Mouse (Mus musculus): ENCODE data around the gene Taf1d. TPM values are rescaled to one million over a fixed set of nuclear protein-coding genes. Genes with fewer than 3 reads are reported as not detected.
"Not testable (repeated sequence)": the region's sequence is repeated elsewhere in the genome, so short reads cannot be mapped to it uniquely, and the experiment has no call there.

The Taf1d gene
- polyA plus RNA-seq, 1 experiment from 2014 or later = 49.4 TPM

DNA sequence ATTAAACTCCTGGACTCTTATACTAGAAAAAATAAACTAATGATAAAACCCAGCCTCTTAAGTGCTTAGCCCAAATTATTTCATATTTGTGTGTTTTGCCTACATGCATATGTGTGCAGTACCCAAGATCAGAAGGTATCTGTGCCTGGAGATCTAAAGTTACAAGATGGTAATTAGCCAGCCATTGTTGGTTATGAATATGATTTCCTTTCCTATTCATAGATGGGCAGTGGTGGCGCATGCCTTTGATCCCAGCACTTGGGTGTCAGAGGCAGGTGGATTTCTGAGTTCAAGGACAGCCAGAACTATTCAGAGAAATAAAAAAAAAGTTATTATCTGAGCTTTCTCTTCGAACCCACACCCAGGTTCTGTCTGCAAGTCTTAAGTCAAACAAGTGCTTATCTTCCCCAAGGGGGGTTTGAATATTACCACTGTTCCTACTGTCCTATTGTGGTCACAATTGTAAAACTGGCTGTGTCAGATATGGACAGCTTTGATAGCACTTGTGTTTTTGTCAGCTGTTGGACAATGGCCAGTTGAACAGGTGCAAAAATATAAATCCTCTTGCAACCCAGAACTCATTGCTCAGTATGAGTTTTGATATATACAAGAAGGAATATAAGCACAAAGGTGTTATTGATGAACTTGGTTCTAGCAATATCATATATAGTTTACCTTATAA is 6.2 kb downstream of the Taf1d start:
- no peak overlapping the region for H3K27ac ChIP-seq
- no peaks in the 10 kb centered on the region for H3K27me3 ChIP-seq
- 97% methylated on average over 2 of the region's 2 CpGs for WGBS
- ATAC-seq (ENCODE audit: low FRiP score) = no peak
- H3K9ac ChIP-seq = no peak overlapping the region
- no peaks in the 10 kb centered on the region for H3K9me3 ChIP-seq
- peaks cover 76% of the 10 kb centered on the region for H3K36me3 ChIP-seq
- no peak overlapping the region for H3K4me2 ChIP-seq
- H3K4me1 ChIP-seq (replicated peaks) = peaks cover 24% of the 10 kb centered on the region
- no peak overlapping the region for H3K4me3 ChIP-seq

DNA sequence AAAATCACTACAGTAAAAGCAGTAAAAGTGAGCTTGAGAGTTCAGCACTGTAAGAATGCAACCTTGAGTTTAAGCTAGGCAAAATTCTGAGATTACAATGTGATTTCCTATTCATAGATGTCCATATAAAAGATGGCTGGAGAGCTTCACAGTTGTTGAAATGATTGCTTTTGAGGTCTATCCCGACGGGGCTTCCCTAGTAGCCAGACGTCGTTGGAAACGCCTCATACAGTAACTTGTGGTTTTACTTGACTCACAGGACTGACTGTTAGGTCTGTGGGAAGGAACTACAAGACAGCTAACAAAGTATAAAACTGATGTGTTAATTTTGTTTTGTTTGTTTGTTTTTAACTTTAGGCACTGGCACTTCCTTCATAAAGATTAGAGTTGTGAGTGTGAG is 7.6 kb downstream of the Taf1d start:
- no peak for ATAC-seq (ENCODE audit: low FRiP score)

DNA sequence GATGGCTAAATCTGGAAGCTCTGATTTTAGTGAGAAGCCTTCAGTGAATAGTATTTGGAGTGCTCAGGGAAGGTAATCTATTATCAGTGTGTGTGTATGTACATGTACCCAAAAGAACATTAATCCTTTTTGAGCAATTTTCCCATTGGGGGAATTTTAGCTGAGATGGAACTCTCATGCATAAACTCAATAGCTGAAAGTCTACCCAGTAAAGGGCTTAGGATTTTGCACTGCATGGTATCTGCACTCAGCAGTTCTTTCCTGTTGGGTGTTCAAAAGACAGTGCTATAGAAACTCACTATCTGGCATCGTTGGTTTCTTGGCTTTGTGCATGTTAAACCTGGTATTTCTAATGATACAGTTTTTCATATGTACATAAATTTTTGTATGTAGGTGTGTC is 8.6 kb downstream of the Taf1d start:
- peaks cover 4% of the 10 kb centered on the region for H3K4me1 ChIP-seq (replicated peaks)
- no peaks in the 10 kb centered on the region for H3K9me3 ChIP-seq
- no peak for ATAC-seq (ENCODE audit: low FRiP score)
- peaks cover 69% of the 10 kb centered on the region for H3K36me3 ChIP-seq
- H3K27me3 ChIP-seq = no peaks in the 10 kb centered on the region
- no peak overlapping the region for H3K4me2 ChIP-seq
- H3K4me3 ChIP-seq = no peak overlapping the region
- no peak overlapping the region for H3K27ac ChIP-seq
- H3K9ac ChIP-seq = no peak overlapping the region
- WGBS = 100% methylated on average over 1 of the region's 1 CpGs

More for the DNA sequence above, 7.6 kb downstream of the Taf1d start:
- 95% methylated on average over 5 of the region's 5 CpGs for WGBS
- Histone ChIP-seq H3K4me3 (no peak overlapping the region), H3K9ac (no peak overlapping the region), H3K4me2 (no peak overlapping the region), H3K36me3 (peaks cover 78% of the 10 kb centered on the region), H3K27me3 (no peaks in the 10 kb centered on the region), H3K27ac (no peak overlapping the region), H3K9me3 (no peaks in the 10 kb centered on the region), H3K4me1 (replicated peaks) (peaks cover 12% of the 10 kb centered on the region)

DNA sequence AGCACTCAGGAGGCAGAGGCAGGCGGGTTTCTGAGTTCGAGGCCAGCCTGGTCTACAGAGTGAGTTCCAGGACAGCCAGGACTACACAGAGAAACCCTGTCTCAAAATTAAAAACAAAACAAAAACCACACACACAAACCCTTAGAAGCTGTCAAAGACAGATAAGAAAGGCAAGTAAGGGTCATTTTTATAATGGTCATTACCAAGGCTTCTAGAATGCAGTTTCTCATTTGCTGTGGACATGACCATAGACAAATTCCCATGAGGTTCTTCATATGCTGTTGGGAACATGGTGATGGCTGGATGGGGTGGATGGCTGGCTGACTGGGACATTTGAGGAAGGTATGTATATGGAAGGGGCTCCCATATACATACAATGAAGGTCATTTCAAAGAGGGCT is 10.3 kb downstream of the Taf1d start:
- not testable (repeated sequence) for H3K27me3 ChIP-seq; H3K4me3 ChIP-seq; H3K4me2 ChIP-seq; H3K4me1 ChIP-seq (replicated peaks); ATAC-seq (ENCODE audit: low FRiP score); H3K9ac ChIP-seq; H3K27ac ChIP-seq; H3K9me3 ChIP-seq
- peaks cover 62% of the 10 kb centered on the region for H3K36me3 ChIP-seq
- WGBS = 100% methylated on average over 2 of the region's 2 CpGs

DNA sequence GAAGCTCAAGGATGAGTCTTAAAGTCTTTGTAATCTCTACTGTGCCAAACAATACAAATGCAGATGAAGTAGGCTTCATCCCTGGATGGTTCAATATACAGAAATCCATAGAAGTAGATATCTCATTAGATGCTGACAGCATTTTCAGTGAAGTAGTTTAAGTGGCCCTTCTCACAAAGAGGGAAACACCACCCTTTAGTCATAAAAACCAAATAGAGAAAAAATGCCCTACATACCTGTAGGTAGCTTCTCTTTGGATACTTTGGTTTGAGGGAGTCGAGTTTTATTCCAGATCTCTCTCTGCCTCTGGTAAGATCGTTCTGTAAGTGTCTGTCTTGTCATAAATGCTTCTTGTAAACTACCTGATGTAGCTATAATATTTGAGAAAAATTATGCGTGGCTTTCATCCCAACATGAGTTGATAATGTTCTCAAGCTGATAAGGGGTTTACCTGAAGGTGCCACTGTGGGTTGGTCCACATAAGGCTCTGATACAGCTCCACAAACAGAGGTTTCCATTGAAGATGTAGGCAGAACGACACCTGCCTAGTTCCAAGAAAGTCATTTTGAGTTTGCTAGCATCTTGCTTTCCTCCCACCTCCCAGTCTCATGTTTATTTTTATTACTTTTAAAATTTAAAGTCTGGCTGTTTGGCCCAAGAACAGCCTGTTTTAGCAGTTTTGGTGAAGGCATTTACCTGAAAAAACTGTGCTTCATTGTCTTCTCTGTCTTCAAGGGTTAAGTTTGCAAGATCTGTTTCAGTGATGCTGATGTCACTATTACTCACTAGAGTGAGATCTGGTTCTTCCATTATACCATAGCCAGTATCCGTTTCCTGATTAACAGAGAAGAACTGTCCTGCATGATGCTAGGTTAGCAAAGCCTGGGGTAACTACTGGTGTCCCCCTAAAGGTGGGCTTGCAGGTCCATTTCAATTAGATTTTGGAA is 11.5 kb downstream of the Taf1d start:
- no peak for ATAC-seq (ENCODE audit: low FRiP score)

DNA sequence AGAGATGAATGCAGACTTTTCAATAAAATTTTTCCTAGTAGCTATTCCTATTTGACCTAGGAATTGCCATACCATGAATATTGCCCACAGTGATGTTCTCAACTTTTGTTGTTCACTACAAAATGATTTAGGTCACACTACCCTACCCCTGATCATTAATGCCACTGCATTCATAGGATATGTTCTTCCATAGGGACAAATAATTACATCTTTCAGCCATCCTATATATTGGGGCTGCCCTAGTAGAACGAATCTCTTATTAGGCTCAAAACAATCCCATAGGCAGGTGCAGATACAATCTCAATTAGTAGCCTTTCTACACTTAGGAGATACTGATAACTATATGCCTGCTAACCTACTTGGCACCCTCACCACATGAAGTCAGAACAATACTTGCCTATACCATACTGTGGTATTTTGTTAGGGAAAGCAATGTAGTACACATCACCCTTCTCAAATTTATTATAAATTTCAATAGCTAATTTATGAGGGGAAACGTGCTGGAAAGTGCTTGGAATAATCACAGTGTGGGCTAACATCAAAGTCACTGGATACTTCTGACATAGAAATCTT is 12.2 kb downstream of the Taf1d start:
- Histone ChIP-seq H3K27ac (no peak overlapping the region), H3K4me3 (no peak overlapping the region), H3K9ac (no peak overlapping the region), H3K9me3 (no peaks in the 10 kb centered on the region), H3K36me3 (peaks cover 67% of the 10 kb centered on the region), H3K4me2 (no peak overlapping the region), H3K4me1 (replicated peaks) (no peaks in the 10 kb centered on the region), H3K27me3 (no peaks in the 10 kb centered on the region)
- ATAC-seq (ENCODE audit: low FRiP score) = no peak
- 80% methylated on average over 2 of the region's 2 CpGs for WGBS

More for the DNA sequence above, 11.5 kb downstream of the Taf1d start:
- H3K27me3 ChIP-seq = no peaks in the 10 kb centered on the region
- H3K4me1 ChIP-seq (replicated peaks) = no peaks in the 10 kb centered on the region
- 72% methylated on average over 5 of the region's 5 CpGs for WGBS
- H3K9ac ChIP-seq = no peak overlapping the region
- H3K9me3 ChIP-seq = no peaks in the 10 kb centered on the region
- H3K27ac ChIP-seq = no peak overlapping the region
- peaks cover 65% of the 10 kb centered on the region for H3K36me3 ChIP-seq
- H3K4me2 ChIP-seq = no peak overlapping the region
- no peak overlapping the region for H3K4me3 ChIP-seq

DNA sequence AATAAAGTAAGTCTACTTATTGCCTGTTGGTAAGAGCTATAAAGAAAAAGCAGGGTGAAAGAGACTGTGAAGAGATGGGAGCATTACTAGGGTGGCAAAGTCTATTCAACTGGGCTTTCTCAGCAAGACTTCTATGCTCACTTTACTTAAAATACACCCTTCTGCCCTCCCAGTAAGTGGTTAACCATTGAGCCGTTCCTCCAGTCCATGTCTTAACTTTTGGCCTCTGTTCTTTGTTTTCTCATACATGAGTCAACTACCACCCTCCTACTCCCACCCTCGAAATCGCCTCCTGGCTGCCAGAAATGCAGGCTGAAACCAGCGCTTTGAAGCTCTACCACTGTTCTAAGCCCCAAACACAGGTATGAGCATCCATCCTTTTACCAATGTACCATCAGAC is 31.8 kb downstream of the Taf1d start:
- ATAC-seq (ENCODE audit: low FRiP score) = no peak
- WGBS = 93% methylated on average over 4 of the region's 4 CpGs

DNA sequence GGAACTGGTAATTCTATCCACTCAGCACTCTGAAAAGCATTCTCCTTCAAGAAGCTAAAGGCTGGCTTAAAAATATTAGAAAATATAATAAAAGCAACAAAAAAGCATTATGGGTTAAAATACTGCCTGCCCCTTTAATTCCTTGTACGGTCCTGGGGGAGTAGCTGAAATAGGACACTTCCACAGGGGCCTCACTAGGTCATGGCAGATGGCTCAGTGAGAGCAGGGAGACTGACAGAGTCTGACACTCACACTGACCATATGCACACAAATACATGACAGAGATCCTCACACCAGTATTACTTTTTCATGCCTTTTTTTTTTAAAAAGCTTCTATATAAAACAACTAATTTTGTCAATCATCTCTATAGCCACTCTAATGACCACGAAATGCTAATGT is 43.9 kb downstream of the Taf1d start:
- WGBS = 85% methylated on average over 2 of the region's 2 CpGs
- peaks cover 55% of the 10 kb centered on the region for H3K36me3 ChIP-seq
- no peak overlapping the region for H3K4me3 ChIP-seq
- ATAC-seq (ENCODE audit: low FRiP score) = no peak
- H3K27ac ChIP-seq = no peak overlapping the region
- no peak overlapping the region for H3K4me2 ChIP-seq
- no peak overlapping the region for H3K9ac ChIP-seq
- H3K4me1 ChIP-seq (replicated peaks) = no peaks in the 10 kb centered on the region
- H3K9me3 ChIP-seq = no peaks in the 10 kb centered on the region
- no peaks in the 10 kb centered on the region for H3K27me3 ChIP-seq

More for the DNA sequence above, 31.8 kb downstream of the Taf1d start:
- Histone ChIP-seq H3K27ac (no peak overlapping the region), H3K4me3 (no peak overlapping the region), H3K9me3 (no peaks in the 10 kb centered on the region), H3K9ac (no peak overlapping the region), H3K36me3 (peaks cover 78% of the 10 kb centered on the region), H3K4me1 (replicated peaks) (no peaks in the 10 kb centered on the region), H3K4me2 (no peak overlapping the region), H3K27me3 (no peaks in the 10 kb centered on the region)

DNA sequence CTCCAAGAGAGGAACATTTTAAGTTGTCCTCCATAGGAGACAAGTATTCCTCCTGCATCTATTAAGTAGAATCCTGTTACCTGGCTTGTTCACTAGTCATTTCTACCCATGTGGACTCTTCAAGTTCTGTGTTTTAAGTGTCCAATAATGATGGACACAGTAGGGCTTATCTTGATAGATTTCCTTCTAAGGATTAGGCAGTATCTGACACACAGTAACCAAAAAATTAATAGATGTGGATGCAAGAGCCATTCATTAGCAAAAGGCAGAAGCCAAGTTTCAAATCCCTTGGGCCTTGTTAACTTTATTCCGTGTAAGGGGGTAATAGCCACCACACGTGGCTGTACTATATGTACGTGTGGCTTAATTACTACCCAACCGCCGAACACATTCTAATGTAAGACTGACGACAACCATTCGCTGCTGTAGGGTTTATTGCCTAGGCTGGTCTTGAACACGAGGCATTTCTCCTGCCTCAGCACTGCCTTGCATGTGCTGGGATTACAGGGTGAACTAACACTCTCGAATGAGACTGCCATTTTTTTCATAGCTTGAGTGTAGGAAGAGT is 51.0 kb downstream of the Taf1d start:
- Histone ChIP-seq H3K9me3 (no peaks in the 10 kb centered on the region), H3K4me3 (peak overlapping the region; percentile 61), H3K4me2 (peak overlapping the region; percentile 67), H3K36me3 (peaks cover 7% of the 10 kb centered on the region), H3K9ac (peak overlapping the region; percentile 78), H3K27ac (peak overlapping the region; percentile 86), H3K4me1 (replicated peaks) (peaks cover 18% of the 10 kb centered on the region), H3K27me3 (0 out of 2 replicates have a peak, but pooled peaks cover 17% of the 10 kb centered on the region)
- WGBS = under 1% methylated on average over 9 of the region's 9 CpGs
- ATAC-seq (ENCODE audit: low FRiP score) = no peak

DNA sequence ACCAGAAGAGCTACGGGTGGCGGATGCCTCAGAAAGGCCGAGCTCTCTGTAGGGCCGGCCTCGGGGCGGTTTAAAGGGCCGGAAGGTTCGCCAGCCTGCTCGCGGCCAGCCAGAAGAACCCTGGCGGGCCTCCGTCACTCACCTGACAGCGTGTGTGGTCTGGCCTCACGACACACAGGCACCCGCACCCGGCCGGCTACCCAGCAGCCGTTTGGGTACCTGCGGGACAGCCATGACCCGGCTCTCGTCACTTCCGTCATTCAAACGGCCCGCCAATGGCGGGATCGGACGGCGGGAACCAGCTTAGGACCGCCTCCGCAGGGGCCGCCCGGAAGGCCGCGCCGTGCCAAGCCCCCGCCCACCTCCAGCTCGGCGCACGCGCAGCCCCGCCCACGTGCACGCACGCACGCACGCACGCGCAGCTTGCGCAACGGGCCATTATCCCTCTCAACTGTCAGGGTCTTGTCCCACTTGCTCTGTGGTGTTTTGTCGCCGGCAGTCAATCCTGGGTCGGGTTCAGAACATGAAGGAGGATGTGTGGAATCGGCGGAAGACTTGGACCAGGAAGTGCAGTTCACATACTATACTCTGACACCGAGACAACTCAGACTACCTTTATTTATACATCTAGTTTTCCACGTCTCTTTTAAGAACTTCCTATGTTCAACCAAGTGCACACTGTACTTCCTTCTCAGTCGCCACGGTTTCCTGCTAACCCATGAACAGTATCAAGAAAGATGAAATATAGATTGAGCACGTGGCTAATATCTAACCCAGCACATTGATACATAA is 51.7 kb downstream of the Taf1d start, which contains the start of gene Cep295:
TSS of gene Cep295 (minus strand) at position 305 of the 792 bp plus-strand sequence.
- peak within 1 kb of the TSS; percentile 78 for H3K9ac ChIP-seq
- peak within 1 kb of the TSS; percentile 61 for H3K4me3 ChIP-seq
- peak within 1 kb of the TSS; percentile 67 for H3K4me2 ChIP-seq
- 0 out of 2 replicates have a peak, but pooled peaks cover 17% of the 10 kb centered on the region for H3K27me3 ChIP-seq
- peaks cover 18% of the 10 kb centered on the region for H3K4me1 ChIP-seq (replicated peaks)
- WGBS = 4% methylated on average over 60 of the region's 60 CpGs
- peak; percentile 100 for ATAC-seq (ENCODE audit: low FRiP score)
- peaks cover 7% of the 10 kb centered on the region for H3K36me3 ChIP-seq
- peak within 1 kb of the TSS; percentile 86 for H3K27ac ChIP-seq
- no peaks in the 10 kb centered on the region for H3K9me3 ChIP-seq

DNA sequence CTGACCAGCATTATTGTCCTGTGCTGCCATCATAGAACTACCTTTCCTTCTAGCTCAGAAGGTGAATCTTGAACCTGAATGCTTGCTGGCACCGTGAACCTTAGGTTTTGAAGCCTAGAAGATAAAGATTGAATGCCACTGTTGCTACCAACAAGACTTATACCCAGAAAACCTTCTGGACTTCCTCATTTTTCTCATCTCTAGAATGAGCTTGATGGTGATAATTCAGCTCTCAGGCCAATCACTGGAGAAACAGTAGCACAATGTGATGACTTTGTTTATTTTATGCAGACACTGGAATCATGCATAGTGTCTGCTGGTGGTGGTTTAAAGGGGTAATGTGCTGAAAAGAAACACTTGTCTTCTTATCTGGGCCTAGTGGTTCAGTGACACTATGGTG is 58.8 kb downstream of the Taf1d start:
- Histone ChIP-seq H3K4me3 (no peak overlapping the region), H3K4me1 (replicated peaks) (no peaks in the 10 kb centered on the region), H3K4me2 (no peak overlapping the region), H3K27ac (no peak overlapping the region), H3K27me3 (0 out of 2 replicates have a peak, but pooled peaks cover 14% of the 10 kb centered on the region), H3K9ac (no peak overlapping the region), H3K9me3 (no peaks in the 10 kb centered on the region), H3K36me3 (no peaks in the 10 kb centered on the region)
- ATAC-seq (ENCODE audit: low FRiP score) = no peak
- 84% methylated on average over 1 of the region's 1 CpGs for WGBS

Measured in hindbrain, embryonic 13.5 days (tissue).